Mouse (Mus musculus) liver, embryonic 12.5 days (tissue): ENCODE data around the gene Sipa1l3. TPM values are rescaled to one million over a fixed set of nuclear protein-coding genes. Genes with fewer than 3 reads are reported as not detected.

Experiments
- ATAC-seq: fragments of 200-750 bp; cut with Nextera tagmentation; 2 replicates; pipeline ENCODE4 v1.8.0; 2017; ENCODE audit warnings: moderate number of reproducible peaks, mild to moderate bottlenecking, moderate library complexity
- H3K27ac ChIP-seq: fragments of 300-500 bp; sonication (generic); 2 replicates; pipeline ENCODE4 v1.5.1; 2016; ENCODE audit warnings: mild to moderate bottlenecking
- H3K27me3 ChIP-seq: fragments of 300-500 bp; sonication (generic); replicated peaks from 2 replicates; pipeline ENCODE4 v1.6.1; 2016; ENCODE audit warnings: mild to moderate bottlenecking, moderate library complexity
- H3K36me3 ChIP-seq: fragments of 300-500 bp; sonication (generic); 2 replicates; pipeline ENCODE4 v1.6.1; 2016; ENCODE audit warnings: mild to moderate bottlenecking, moderate library complexity
- H3K4me1 ChIP-seq: fragments of 300-500 bp; sonication (generic); 2 replicates; pipeline ENCODE4 v1.6.1; 2016
- H3K4me2 ChIP-seq: fragments of 300-500 bp; sonication (generic); 2 replicates; pipeline ENCODE4 v1.6.1; 2016; ENCODE audit warnings: mild to moderate bottlenecking, moderate library complexity
- H3K4me3 ChIP-seq: fragments of 300-500 bp; sonication (generic); 2 replicates; pipeline ENCODE4 v1.5.1; 2016; ENCODE audit warnings: mild to moderate bottlenecking, moderate library complexity
- H3K9ac ChIP-seq: fragments of 300-500 bp; sonication (generic); 2 replicates; pipeline ENCODE4 v1.6.1; 2016; ENCODE audit warnings: mild to moderate bottlenecking, moderate library complexity
- H3K9me3 ChIP-seq: fragments of 300-500 bp; sonication (generic); replicated peaks from 2 replicates; pipeline ENCODE4 v1.6.1; 2016; ENCODE audit warnings: mild to moderate bottlenecking, moderate library complexity
- WGBS: fragments of 180-500 bp; shearing (Covaris S2); methylation state at CpG from one replicate; pipeline ENCODE4 v1.1.7; 2016; ENCODE audit not compliant: insufficient replicate concordance; 5-methylcytosine and 5-hydroxymethylcytosine counted together
- polyA plus RNA-seq: library from polyadenylated mRNA; unstranded; fragments of >200 nt; fragmentation: Nextera tagmentation; extraction: Ambion mirVana; gene quantifications from 2 replicates; pipeline ENCODE4 v1.2.1, GENCODE M21; 2016

The Sipa1l3 gene
- polyA plus RNA-seq, 1 experiment from 2014 or later, result 4.1 TPM

GRCm38 (mm10) chr7:29276715-29277114, 241.7 kb downstream of the Sipa1l3 start:
- 73% methylated on average over 5 of the region's 5 CpGs for WGBS
- ATAC-seq, result no peak

GRCm38 (mm10) chr7:29271687-29272465, 246.6 kb downstream of the Sipa1l3 start:
- no peaks in the 10 kb centered on the region for H3K9me3 ChIP-seq
- H3K27ac ChIP-seq, result no peak overlapping the region
- no peak overlapping the region for H3K4me3 ChIP-seq
- H3K36me3 ChIP-seq, result no peaks in the 10 kb centered on the region
- no peak overlapping the region for H3K4me2 ChIP-seq
- H3K9ac ChIP-seq, result no peak overlapping the region
- no peak for ATAC-seq
- no peaks in the 10 kb centered on the region; the same call in 1 of the 2 replicates for H3K4me1 ChIP-seq
- no peaks in the 10 kb centered on the region for H3K27me3 ChIP-seq
- WGBS, result 65% methylated on average over 8 of the region's 8 CpGs

More at GRCm38 (mm10) chr7:29276715-29277114, 241.7 kb downstream of the Sipa1l3 start:
- Histone ChIP-seq H3K4me2 (no peak overlapping the region), H3K36me3 (no peaks in the 10 kb centered on the region), H3K4me3 (no peak overlapping the region), H3K9me3 (no peaks in the 10 kb centered on the region), H3K9ac (no peak overlapping the region), H3K27ac (no peak overlapping the region), H3K27me3 (peaks cover 17% of the 10 kb centered on the region), H3K4me1 (peaks cover 13% of the 10 kb centered on the region)

GRCm38 (mm10) chr7:29270445-29270844, 248.0 kb downstream of the Sipa1l3 start:
- Histone ChIP-seq H3K9ac (no peak overlapping the region), H3K27me3 (no peaks in the 10 kb centered on the region), H3K9me3 (no peaks in the 10 kb centered on the region), H3K27ac (no peak overlapping the region), H3K4me1 (no peaks in the 10 kb centered on the region; the same call in 1 of the 2 replicates), H3K36me3 (no peaks in the 10 kb centered on the region), H3K4me3 (no peak overlapping the region), H3K4me2 (no peak overlapping the region)
- WGBS, result 64% methylated on average over 4 of the region's 4 CpGs
- no peak for ATAC-seq

Other genes starting within 250 kb of the Sipa1l3 start
- gene Spint2, start 236.7 kb downstream of the Sipa1l3 start, polyA plus RNA-seq, result 25.9 and 28.4 TPM in 2 replicates
- gene Ppp1r14a, start 229.3 kb downstream of the Sipa1l3 start, polyA plus RNA-seq, result 4.6 and 5.1 TPM in 2 replicates
- gene Dpf1, start 214.7 kb downstream of the Sipa1l3 start, polyA plus RNA-seq, result 2.6 and 3.6 TPM in 2 replicates
- not detected in 2 replicates for gene Catsperg2, start 208.4 kb upstream of the Sipa1l3 start, polyA plus RNA-seq
- gene Zfp84, start 249.9 kb upstream of the Sipa1l3 start, polyA plus RNA-seq, result 5.0 and 5.1 TPM in 2 replicates